Mouse (Mus musculus) liver, embryonic 14.5 days (tissue): ENCODE measurements around the gene Cc2d2b.

ENCODE experiments used
- CTCF ChIP-seq: IDR thresholded peaks from 2 replicates; pipeline ENCODE4 v1.5.1; 2016; ENCODE audit warnings: antibody characterized with exemption, low read depth, control low read depth
- EP300 ChIP-seq: IDR thresholded peaks from 2 replicates; pipeline ENCODE4 v1.6.1; 2016; ENCODE audit warnings: antibody characterized with exemption, low read depth

DNA sequence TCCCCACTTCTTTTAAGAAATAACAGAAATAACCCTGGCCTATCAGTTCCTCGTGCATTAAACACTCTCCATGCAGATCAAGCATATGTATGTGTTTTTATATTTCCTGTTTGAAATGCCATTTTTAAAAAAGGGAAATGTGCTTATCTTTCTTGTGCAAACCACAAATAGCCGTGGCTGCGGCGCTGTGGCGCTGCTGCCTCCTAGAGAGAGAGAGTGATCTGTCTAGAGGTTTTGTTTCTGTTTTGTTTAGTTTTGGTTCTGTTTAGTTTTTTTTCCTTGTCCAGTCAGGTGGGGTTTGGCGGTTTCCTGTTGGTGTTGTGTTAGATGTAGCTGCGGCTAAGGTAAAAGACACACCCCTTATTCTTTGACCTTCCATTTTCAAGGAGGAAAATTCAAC is 70.2 kb downstream of the Cc2d2b start:
- TF ChIP-seq CTCF: peak; percentile 59
- peak; percentile 61 for TF ChIP-seq EP300
